Mouse (Mus musculus): ENCODE results near the gene Emx1.

- TF ChIP-seq GATA1 (IDR thresholded peaks at IDR 0.05; ENCODE audit: borderline replicate concordance, low read length) (no peak), CTCF (IDR thresholded peaks at IDR 0.05; ENCODE audit: low read depth, low read length) (no peak)
These were observed 19.7 kb downstream of the Emx1 start for GRCm38 (mm10) chr6:85206939-85207285.
